Mouse (Mus musculus) neural tube, embryonic 15.5 days (tissue): ENCODE results near the gene Ccdc114. TPM values are rescaled to one million over a fixed set of nuclear protein-coding genes. Genes with fewer than 3 reads are reported as not detected.

Source experiments
- polyA plus RNA-seq: library from polyadenylated mRNA; unstranded; fragments of >200 nt; fragmentation: Nextera tagmentation; extraction: Ambion mirVana; gene quantifications from 2 replicates; pipeline ENCODE4 v1.2.1, GENCODE M21; 2015

Gene Ccdc114
- polyA plus RNA-seq, 1 experiment from 2014 or later = 5.9 TPM

Other genes starting within 250 kb of the Ccdc114 start
- 1.7 and 1.9 TPM in 2 replicates for gene Ntn5, start 240.1 kb upstream of the Ccdc114 start, polyA plus RNA-seq
- gene Sec1, start 229.7 kb upstream of the Ccdc114 start, polyA plus RNA-seq = 0.47 and 0.77 TPM in 2 replicates
- gene Car11, start 224.2 kb upstream of the Ccdc114 start, polyA plus RNA-seq = 57.0 and 71.4 TPM in 2 replicates
- gene Dbp, start 219.0 kb upstream of the Ccdc114 start, polyA plus RNA-seq = 3.3 and 3.9 TPM in 2 replicates
- 573 and 682 TPM in 2 replicates for gene Rpl18, start 208.6 kb upstream of the Ccdc114 start, polyA plus RNA-seq
- gene Sphk2, start 206.1 kb upstream of the Ccdc114 start, polyA plus RNA-seq = 23.0 and 25.7 TPM in 2 replicates
- 0.50 and 1.5 TPM in 2 replicates for gene Fam83e, start 202.9 kb upstream of the Ccdc114 start, polyA plus RNA-seq
- not detected in 2 replicates for gene Spaca4, start 198.3 kb upstream of the Ccdc114 start, polyA plus RNA-seq
- 19.3 and 26.0 TPM in 2 replicates for gene Lmtk3, start 140.3 kb upstream of the Ccdc114 start, polyA plus RNA-seq
- gene Sult2b1, start 139.4 kb upstream of the Ccdc114 start, polyA plus RNA-seq = 7.1 and 8.6 TPM in 2 replicates
- gene Cyth2, start 109.5 kb upstream of the Ccdc114 start, polyA plus RNA-seq = 211 and 253 TPM in 2 replicates
- gene Kcnj14, start 99.3 kb upstream of the Ccdc114 start, polyA plus RNA-seq = 1.4 and 1.7 TPM in 2 replicates
- gene Grwd1, start 93.1 kb upstream of the Ccdc114 start, polyA plus RNA-seq = 40.7 and 48.9 TPM in 2 replicates
- gene Kdelr1, start 51.3 kb upstream of the Ccdc114 start, polyA plus RNA-seq = 55.7 and 65.9 TPM in 2 replicates
- 3.2 and 4.2 TPM in 2 replicates for gene Grin2d, start 45.7 kb upstream of the Ccdc114 start, polyA plus RNA-seq
- gene Syngr4, start 27.4 kb upstream of the Ccdc114 start, polyA plus RNA-seq = 0.37 and 0.52 TPM in 2 replicates
- gene Tmem143, start 27.1 kb upstream of the Ccdc114 start, polyA plus RNA-seq = 7.5 and 7.8 TPM in 2 replicates
- 48.2 and 70.1 TPM in 2 replicates for gene Emp3, start 2.7 kb upstream of the Ccdc114 start, polyA plus RNA-seq
- 0.56 and 0.75 TPM in 2 replicates for gene Abcc6, start 106.2 kb downstream of the Ccdc114 start, polyA plus RNA-seq
- gene Nomo1, start 109.6 kb downstream of the Ccdc114 start, polyA plus RNA-seq = 43.6 and 48.0 TPM in 2 replicates
- gene Kcnj11, start 176.7 kb downstream of the Ccdc114 start, polyA plus RNA-seq = 1.9 and 2.7 TPM in 2 replicates